Mouse (Mus musculus): ENCODE measurements around the gene Cdc42ep4. TPM values are rescaled to one million over a fixed set of nuclear protein-coding genes. Genes with fewer than 3 reads are reported as not detected.
A peak's percentile ranks its signal among the peaks of the same experiment; 100 is the strongest.

Cdc42ep4 gene
- polyA plus RNA-seq (2014; fragmentation: Nextera tagmentation; extraction: Ambion mirVana): 54.6 and 60.4 TPM in 2 replicates

DNA sequence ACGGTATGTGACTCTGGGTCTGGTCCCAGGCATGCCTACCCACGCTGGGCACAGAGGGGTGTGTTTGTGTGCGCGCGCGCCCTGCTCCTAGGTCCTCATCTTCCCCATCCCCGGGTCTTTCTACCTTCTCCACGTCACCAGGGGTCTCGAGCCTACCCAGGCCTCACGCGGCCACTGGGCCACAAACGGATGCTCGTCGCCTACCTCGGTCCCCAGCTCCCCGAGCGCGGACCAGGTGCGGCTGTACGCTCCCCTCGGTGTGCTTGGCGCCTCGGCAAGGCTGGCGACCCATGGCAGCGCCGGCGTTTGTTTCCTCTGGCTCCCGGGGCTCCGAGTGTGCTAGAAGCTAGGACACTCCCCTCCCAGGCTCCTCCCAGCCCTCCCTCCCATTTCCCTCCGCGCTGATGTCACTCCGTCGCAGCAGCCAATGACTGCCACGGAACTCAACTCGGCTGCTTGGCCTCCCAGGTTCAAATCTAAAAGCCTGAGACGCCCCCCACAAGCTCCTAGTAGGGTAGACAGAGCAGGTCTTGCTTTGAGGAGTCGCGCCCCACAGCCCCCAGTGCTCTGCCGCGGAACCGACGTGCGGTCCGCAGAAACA lies at the start of gene Cdc42ep4:
TSS of gene Cdc42ep4 (minus strand) at position 398 of the 601 bp plus-strand sequence.
- peak within 1 kb of the TSS; percentile 93 for H3K4me3 ChIP-seq (ENCODE audit: low read depth, low read length)
- H3K27me3 ChIP-seq (ENCODE audit: control insufficient read depth, insufficient read depth, low read length): no peaks in the 10 kb centered on the region
- ATAC-seq (ENCODE audit: low FRiP score) (peak; percentile 81), DNase-seq (ENCODE audit: low spot score, missing footprints) (peak; percentile 98)
- under 1% methylated on average over 44 of the region's 44 CpGs for WGBS
- H3K9me3 ChIP-seq (ENCODE audit: control insufficient read depth, low read length): no peaks in the 10 kb centered on the region
- no peaks in the 10 kb centered on the region for H3K36me3 ChIP-seq (ENCODE audit: control insufficient read depth, insufficient read depth, low read length)
- H3K4me1 ChIP-seq (ENCODE audit: control insufficient read depth, insufficient read depth, low read length): peaks cover 27% of the 10 kb centered on the region
- peak within 1 kb of the TSS; percentile 86 for H3K4me2 ChIP-seq
- peak within 1 kb of the TSS; percentile 96 for H3K9ac ChIP-seq (ENCODE audit: low read length)
- peak within 1 kb of the TSS; percentile 85 for H3K27ac ChIP-seq (ENCODE audit: low read depth, low read length)

DNA sequence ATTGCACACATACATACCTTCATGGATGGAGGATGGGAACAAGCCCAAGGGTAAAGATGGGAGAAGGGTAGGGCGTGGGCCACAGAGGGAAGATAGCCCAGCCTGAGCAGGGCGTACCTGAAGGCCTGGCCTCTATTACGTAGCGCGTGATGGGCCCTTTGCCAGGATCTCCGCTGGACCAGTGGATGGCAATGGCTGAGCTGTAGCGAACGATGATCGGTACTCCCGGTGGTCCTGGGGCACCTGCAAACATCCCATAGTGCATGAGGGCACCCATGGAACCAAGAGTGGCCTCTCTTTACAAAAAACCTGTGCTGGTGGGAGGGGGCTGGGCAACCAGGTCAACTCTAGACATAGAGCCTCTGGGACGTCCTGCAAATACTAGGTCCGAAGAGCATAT lies 48.3 kb upstream of the Cdc42ep4 start:
- DNase-seq (ENCODE audit: low spot score, missing footprints) (no peak), ATAC-seq (ENCODE audit: low FRiP score) (no peak)
- no peak overlapping the region for H3K27ac ChIP-seq (ENCODE audit: low read depth, low read length)
- H3K4me1 ChIP-seq (ENCODE audit: control insufficient read depth, insufficient read depth, low read length): peaks cover 28% of the 10 kb centered on the region
- 94% methylated on average over 12 of the region's 12 CpGs for WGBS
- H3K36me3 ChIP-seq (ENCODE audit: control insufficient read depth, insufficient read depth, low read length): no peaks in the 10 kb centered on the region
- no peaks in the 10 kb centered on the region for H3K27me3 ChIP-seq (ENCODE audit: control insufficient read depth, insufficient read depth, low read length)
- H3K9me3 ChIP-seq (ENCODE audit: control insufficient read depth, low read length): no peaks in the 10 kb centered on the region
- no peak overlapping the region for H3K4me3 ChIP-seq (ENCODE audit: low read depth, low read length)
- H3K9ac ChIP-seq (ENCODE audit: low read length): no peak overlapping the region
- no peak overlapping the region for H3K4me2 ChIP-seq

DNA sequence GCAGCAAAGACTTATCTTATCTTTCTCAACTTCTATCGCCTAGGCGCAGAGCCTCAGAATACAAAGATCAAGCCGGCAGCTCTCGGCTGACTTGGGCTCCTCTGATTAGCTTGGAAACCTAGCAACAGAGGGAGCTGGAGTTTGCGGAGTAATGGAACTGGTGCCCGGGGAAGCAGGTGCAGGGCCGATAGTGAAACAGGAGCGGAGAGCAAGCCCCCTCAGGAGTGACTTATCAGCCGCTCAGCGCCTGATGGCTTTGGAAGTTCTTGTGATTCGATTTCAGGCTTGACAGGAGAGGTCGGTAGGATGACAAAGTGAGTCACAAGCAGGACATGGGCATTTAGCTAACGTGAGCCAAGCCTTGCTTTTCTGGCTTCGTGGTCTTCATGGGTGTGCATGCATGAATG lies 47.4 kb upstream of the Cdc42ep4 start:
- Histone ChIP-seq H3K27ac (ENCODE audit: low read depth, low read length) (no peak overlapping the region), H3K4me2 (no peak overlapping the region), H3K9ac (ENCODE audit: low read length) (no peak overlapping the region), H3K27me3 (ENCODE audit: control insufficient read depth, insufficient read depth, low read length) (no peaks in the 10 kb centered on the region), H3K36me3 (ENCODE audit: control insufficient read depth, insufficient read depth, low read length) (no peaks in the 10 kb centered on the region; the same call in 1 of the 2 replicates), H3K9me3 (ENCODE audit: control insufficient read depth, low read length) (no peaks in the 10 kb centered on the region), H3K4me3 (ENCODE audit: low read depth, low read length) (no peak overlapping the region), H3K4me1 (ENCODE audit: control insufficient read depth, insufficient read depth, low read length) (peaks cover 28% of the 10 kb centered on the region)
- DNase-seq (ENCODE audit: low spot score, missing footprints): no peak
- 55% methylated on average over 14 of the region's 14 CpGs for WGBS
- no peak for ATAC-seq (ENCODE audit: low FRiP score)

DNA sequence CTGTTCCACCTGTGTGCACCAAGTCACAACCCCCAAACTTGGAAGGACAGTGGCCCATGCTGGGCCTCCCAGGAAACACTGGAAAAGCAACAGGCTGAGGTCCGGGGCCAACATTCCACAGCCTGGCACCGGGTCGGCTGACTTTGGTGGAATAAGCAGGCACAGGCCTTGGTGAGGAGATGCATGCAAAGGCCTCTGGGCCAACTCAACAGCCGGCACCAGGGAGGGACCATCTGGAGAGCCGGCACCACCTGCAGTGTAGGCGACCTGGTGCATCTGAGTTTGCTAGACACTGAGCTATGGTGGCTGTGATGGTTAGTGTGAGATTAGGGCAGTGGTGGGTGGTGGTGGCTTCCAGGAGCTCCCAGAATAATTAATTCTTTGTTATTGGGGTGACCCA lies 46.3 kb upstream of the Cdc42ep4 start:
- peaks cover 27% of the 10 kb centered on the region for H3K4me1 ChIP-seq (ENCODE audit: control insufficient read depth, insufficient read depth, low read length)
- ATAC-seq (ENCODE audit: low FRiP score) (no peak), DNase-seq (ENCODE audit: low spot score, missing footprints) (no peak)
- no peaks in the 10 kb centered on the region; the same call in 1 of the 2 replicates for H3K36me3 ChIP-seq (ENCODE audit: control insufficient read depth, insufficient read depth, low read length)
- peak overlapping the region; percentile 37 for H3K27ac ChIP-seq (ENCODE audit: low read depth, low read length)
- WGBS: 76% methylated on average over 6 of the region's 6 CpGs
- H3K27me3 ChIP-seq (ENCODE audit: control insufficient read depth, insufficient read depth, low read length): no peaks in the 10 kb centered on the region
- H3K9me3 ChIP-seq (ENCODE audit: control insufficient read depth, low read length): no peaks in the 10 kb centered on the region
- H3K4me3 ChIP-seq (ENCODE audit: low read depth, low read length): no peak overlapping the region
- peak overlapping the region; percentile 28; the same call in 1 of the 2 replicates for H3K9ac ChIP-seq (ENCODE audit: low read length)
- no peak overlapping the region for H3K4me2 ChIP-seq

DNA sequence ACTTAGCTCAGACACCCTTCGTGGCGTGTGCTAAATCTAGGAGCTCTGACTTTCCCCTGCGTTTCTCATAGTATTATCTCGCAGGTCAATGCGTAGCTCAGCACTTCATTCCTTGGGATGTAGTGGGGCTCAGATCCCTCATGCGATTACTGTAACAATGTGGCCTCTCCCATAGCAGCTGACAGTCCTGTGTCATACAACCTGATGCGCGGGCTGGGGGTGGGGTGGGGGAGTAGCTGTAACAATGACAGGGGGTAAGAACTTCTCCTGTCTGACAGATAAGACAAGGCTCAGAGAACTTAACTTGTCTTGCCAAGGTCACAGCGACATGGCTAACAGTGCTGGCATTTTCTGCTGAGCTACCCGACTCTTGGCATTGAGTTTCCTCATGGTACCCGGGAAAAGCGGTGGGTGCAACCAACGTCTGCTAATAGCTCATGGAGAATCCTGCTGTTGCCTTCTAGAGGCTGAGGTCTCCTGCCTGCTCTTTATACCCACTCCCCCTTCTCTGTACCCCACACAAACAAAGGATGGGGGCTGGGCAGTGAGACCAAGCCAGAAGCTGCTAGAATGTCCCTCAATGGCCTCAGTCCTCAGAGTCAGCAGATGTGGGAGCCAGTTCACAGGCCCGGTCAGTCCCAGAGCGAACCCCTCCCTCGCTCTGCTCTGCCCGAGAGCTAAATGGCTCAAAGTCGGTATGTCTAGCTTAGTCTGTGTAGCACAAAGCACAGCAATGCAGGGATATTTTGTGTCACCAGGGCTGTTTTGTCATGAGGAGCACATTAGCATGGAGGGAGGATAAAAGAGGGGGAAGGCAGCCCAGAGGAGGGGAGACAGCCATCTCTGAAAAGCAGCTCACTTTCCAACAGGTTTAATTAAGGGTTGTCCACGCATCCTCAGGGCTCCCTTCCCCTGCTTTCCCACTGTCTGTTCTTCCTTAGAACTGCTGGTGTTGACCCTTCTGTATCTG lies 45.6 kb upstream of the Cdc42ep4 start:
- H3K36me3 ChIP-seq (ENCODE audit: control insufficient read depth, insufficient read depth, low read length): no peaks in the 10 kb centered on the region; the same call in 1 of the 2 replicates
- H3K4me2 ChIP-seq: no peak overlapping the region
- WGBS: 67% methylated on average over 19 of the region's 19 CpGs
- H3K9ac ChIP-seq (ENCODE audit: low read length): peak overlapping the region; percentile 28
- DNase-seq (ENCODE audit: low spot score, missing footprints) (peak; percentile 81), ATAC-seq (ENCODE audit: low FRiP score) (peak; percentile 66)
- H3K4me1 ChIP-seq (ENCODE audit: control insufficient read depth, insufficient read depth, low read length): peaks cover 26% of the 10 kb centered on the region
- H3K4me3 ChIP-seq (ENCODE audit: low read depth, low read length): no peak overlapping the region
- peak overlapping the region; percentile 37 for H3K27ac ChIP-seq (ENCODE audit: low read depth, low read length)
- no peaks in the 10 kb centered on the region for H3K27me3 ChIP-seq (ENCODE audit: control insufficient read depth, insufficient read depth, low read length)
- H3K9me3 ChIP-seq (ENCODE audit: control insufficient read depth, low read length): no peaks in the 10 kb centered on the region

DNA sequence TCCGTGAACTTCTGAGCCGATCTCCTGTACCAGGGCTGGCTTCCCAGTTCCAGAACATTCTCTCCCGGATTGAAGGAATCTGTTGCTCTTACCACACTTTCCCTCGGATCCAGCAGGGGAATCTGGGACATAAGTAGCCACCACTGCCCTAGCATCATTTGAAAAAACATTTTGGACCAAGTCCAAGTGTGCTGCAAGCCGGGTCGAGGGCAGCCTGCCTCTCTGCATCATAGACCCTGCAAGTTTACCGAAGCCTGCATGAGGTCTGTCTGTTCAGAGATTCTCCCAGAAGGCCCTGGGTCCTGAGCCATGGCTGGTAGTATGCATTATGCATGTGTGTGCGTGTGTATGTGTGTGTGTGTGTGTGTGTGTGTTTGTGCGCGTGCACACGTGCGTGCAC lies 44.2 kb upstream of the Cdc42ep4 start:
- H3K27ac ChIP-seq (ENCODE audit: low read depth, low read length): no peak overlapping the region
- H3K4me1 ChIP-seq (ENCODE audit: control insufficient read depth, insufficient read depth, low read length): peaks cover 35% of the 10 kb centered on the region
- H3K36me3 ChIP-seq (ENCODE audit: control insufficient read depth, insufficient read depth, low read length): no peaks in the 10 kb centered on the region; the same call in 1 of the 2 replicates
- WGBS: 96% methylated on average over 12 of the region's 12 CpGs
- H3K9ac ChIP-seq (ENCODE audit: low read length): no peak overlapping the region
- no peak for ATAC-seq (ENCODE audit: low FRiP score)
- H3K4me2 ChIP-seq: no peak overlapping the region
- no peaks in the 10 kb centered on the region for H3K27me3 ChIP-seq (ENCODE audit: control insufficient read depth, insufficient read depth, low read length)
- DNase-seq (ENCODE audit: low spot score, missing footprints): no peak
- H3K4me3 ChIP-seq (ENCODE audit: low read depth, low read length): no peak overlapping the region
- H3K9me3 ChIP-seq (ENCODE audit: control insufficient read depth, low read length): no peaks in the 10 kb centered on the region

DNA sequence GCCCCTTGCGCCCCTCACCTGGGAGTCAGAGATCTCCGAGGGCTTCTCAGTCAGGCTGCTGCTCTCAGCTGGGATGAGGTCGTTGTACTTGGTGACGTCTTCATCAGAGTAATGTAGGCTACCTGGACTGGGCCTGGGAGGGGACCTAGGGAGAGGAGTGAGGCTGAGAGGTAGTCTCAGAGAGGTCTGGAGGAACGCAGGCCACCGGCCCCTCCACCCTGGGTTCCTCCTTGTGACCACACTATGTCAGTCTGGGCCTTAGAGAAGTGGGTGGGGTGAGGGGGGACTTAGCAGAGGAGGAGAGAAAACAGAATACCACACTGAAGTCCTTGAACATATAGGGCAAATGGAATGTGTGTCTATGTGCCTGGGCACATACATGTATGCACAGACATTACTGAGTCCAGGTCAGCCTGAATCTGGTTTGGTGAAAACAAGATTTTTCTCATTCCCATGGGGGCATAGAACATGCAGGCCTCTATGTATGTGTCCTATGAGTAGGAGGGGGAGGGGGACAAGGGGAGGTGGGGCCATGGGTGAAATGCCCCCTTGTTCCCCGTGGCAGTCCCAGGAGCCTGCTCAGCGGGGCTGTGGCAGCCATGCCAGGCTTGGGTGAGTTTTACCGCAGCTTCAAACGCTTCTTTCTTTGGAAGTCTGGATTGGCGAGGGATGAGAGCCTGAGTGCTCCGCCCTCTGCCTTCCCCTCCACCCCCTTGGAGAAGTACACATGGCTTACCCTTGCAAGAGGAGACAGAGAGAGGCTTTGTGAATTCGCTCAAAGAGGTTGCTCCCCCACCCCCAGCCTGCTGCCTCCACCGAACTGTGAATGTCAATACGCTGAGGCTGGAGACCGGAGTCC lies 39.9 kb upstream of the Cdc42ep4 start:
- DNase-seq (ENCODE audit: low spot score, missing footprints) (peak; percentile 88), ATAC-seq (ENCODE audit: low FRiP score) (peak; percentile 75)
- Histone ChIP-seq H3K4me2 (no peak overlapping the region), H3K27ac (ENCODE audit: low read depth, low read length) (peak overlapping the region; percentile 62), H3K9me3 (ENCODE audit: control insufficient read depth, low read length) (no peaks in the 10 kb centered on the region), H3K36me3 (ENCODE audit: control insufficient read depth, insufficient read depth, low read length) (no peaks in the 10 kb centered on the region; the same call in 1 of the 2 replicates), H3K27me3 (ENCODE audit: control insufficient read depth, insufficient read depth, low read length) (no peaks in the 10 kb centered on the region), H3K4me1 (ENCODE audit: control insufficient read depth, insufficient read depth, low read length) (peaks cover 32% of the 10 kb centered on the region), H3K9ac (ENCODE audit: low read length) (peak overlapping the region; percentile 45), H3K4me3 (ENCODE audit: low read depth, low read length) (no peak overlapping the region)
- 30% methylated on average over 16 of the region's 16 CpGs for WGBS

DNA sequence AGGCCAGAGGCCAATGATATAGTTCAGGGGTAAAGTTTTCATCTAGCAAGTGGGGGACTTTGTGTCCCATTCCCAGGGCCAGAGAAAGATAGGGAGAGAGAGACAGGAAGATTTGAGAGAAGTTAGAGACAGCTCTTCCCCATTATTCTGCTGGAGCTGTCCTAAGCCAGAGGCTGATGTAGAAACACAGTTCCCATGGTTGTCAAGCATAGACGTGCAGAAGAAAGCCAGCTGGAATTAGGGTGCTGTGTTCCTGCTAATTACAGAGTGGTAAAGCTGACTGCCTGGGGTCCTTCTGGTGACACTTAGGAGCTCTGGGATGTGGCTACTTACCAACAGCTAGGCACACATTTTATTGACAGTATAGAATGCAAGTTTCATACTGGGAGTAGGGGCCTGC lies 37.4 kb upstream of the Cdc42ep4 start:
- Histone ChIP-seq H3K4me2 (no peak overlapping the region), H3K9me3 (ENCODE audit: control insufficient read depth, low read length) (no peaks in the 10 kb centered on the region), H3K27ac (ENCODE audit: low read depth, low read length) (no peak overlapping the region), H3K4me1 (ENCODE audit: control insufficient read depth, insufficient read depth, low read length) (peaks cover 50% of the 10 kb centered on the region), H3K27me3 (ENCODE audit: control insufficient read depth, insufficient read depth, low read length) (no peaks in the 10 kb centered on the region), H3K4me3 (ENCODE audit: low read depth, low read length) (no peak overlapping the region), H3K9ac (ENCODE audit: low read length) (no peak overlapping the region), H3K36me3 (ENCODE audit: control insufficient read depth, insufficient read depth, low read length) (no peaks in the 10 kb centered on the region)
- no peak for ATAC-seq (ENCODE audit: low FRiP score)
- 40% methylated on average over 1 of the region's 1 CpGs for WGBS
- DNase-seq (ENCODE audit: low spot score, missing footprints): no peak

All from midbrain, embryonic 11.5 days (tissue).